Mouse (Mus musculus): Measurements from ENCODE around the gene Arl11.
A peak's percentile ranks its signal among the peaks of the same experiment; 100 is the strongest.
"Not testable (repeated sequence)": the region's sequence is repeated elsewhere in the genome, so short reads cannot be mapped to it uniquely, and the experiment has no call there.

Arl11 gene

DNA sequence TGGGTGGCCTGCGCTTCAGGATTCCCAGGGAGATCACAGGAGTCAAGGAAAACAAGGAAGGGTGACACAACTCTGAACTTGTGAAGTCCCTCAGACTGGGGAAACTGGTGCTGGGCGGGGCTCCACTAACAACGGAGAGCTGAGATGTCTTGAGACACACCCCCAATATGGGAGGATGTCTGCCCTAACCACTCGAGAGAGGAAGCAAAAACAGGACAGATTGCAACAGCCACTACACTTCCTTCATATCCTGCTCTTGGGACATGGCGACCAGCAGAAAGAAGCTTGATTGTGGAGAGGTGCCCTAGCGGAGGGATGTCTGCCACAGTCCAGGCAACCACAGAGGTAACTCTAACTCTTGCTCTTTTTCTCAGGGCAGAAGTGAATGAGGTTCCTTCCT, at the start of gene Arl11:
Gene Arl11 (plus strand): TSS at position 161 of the 400 bp plus-strand sequence.
- no peak for DNase-seq (ENCODE audit: low read depth)

DNA sequence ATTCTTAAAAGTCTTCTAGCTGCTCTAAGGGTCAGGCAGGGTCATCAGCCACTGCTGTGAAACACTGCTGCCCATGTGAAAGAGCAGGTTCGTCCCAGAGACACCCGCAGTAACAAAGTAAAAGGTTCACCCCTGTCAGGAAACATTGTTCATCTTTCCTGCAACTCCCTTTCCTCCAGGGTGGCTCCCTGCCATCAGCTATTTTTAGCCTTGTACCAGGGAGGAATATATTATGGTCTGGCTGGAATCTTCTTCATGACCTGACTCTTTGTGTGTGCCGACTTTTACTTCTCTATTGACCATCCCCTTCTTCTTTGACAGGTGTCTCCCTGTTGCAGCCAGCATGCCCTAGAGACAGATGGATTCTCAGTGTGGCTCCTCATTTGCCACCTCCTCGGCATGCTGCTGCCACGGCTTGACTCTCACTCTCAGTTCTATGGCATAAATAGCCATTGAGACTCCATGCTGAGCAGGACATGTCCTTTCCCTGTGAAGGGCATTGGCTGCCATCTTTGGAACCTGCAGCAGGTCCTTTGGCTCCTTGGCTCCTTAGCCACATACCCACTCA, 41.6 kb upstream of the Arl11 start:
- DNase-seq (ENCODE audit: low read depth) = no peak

DNA sequence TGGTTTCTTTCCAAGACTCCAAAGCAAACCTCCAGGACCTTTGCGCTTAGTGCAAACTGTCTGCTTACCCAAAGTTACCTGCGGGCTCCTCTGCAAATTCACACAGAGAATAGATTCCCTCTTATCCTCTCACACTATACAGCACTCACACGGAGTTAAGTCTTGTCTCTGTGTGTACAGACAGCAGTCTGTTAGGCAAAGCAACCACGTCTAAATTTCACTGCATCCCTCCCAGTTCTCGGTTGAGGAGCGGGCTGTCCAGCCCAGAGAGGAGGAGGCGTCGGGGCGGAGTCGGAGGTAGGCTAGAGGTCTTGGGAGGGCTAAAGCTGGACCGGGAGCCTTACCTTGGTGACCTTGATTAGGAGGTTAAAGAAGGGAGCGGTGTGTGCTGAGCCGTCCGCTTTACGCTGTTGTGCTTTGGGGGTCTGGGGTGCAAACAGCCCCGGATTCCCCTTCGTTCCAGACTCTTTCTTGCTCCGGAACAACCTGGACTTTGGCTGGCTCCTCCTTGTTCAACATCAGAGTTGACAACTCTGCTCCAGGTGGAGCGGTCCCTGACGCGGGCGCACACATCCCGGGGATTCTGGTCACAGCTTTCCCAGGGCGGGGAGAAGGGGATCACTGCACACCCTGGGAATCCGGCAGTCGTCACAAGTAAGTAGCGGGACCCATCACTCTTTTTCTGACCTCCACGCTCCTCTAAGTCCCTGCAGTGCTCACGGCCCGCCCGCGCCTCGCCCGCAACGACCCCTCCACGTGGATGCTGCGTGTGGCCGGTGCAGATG, 34.9 kb upstream of the Arl11 start:
- no peak for DNase-seq (ENCODE audit: low read depth)

DNA sequence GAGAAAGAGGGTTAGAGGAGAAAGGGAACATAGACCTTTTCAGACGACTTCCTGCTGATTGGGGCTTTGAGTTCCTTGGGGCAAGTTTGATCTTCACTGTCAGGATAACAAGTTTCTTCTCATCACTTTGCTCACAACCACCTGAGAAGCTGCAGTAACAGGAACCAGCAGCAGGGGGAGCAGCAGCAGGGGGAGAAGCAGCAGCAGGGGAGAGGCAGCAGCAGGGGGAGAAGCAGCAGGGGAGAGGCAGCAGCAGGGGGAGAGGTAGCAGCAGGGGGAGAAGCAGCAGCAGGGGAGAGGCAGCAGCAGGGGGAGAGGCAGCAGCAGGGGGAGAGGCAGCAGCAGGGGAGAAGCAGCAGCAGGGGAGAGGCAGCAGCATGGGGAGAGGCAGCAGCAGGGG, 32.3 kb upstream of the Arl11 start:
- peak; percentile 27 for DNase-seq (ENCODE audit: low read depth)

DNA sequence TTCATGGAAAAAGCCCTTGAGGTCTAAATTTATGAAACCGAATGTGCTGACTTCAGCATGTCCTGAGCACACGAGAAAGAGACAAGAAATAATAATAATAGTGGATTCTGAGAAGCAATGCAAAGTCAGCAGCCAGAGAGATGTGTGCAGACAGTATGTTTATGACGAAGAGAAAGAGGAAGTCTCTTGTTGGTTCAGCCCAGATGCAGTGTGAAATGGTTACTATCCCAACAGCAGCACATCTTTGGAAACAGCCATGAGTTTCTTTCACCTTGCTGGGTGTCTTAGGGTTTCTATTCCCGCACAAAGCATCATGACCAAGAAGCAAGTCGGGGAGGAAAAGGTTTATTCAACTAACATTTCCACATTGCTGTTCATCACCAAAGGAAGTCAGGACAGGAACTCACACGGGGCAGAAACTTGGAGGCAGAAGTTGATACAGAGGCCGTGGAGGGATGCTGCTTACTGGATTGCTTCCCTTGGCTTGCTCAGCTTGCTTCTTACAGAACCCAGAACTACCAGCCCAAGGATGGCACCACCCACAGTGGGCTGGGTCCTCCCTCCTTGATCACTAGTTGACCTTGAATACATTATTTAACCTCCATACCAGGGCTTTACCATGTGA, 30.8 kb upstream of the Arl11 start:
- DNase-seq (ENCODE audit: low read depth) = no peak

DNA sequence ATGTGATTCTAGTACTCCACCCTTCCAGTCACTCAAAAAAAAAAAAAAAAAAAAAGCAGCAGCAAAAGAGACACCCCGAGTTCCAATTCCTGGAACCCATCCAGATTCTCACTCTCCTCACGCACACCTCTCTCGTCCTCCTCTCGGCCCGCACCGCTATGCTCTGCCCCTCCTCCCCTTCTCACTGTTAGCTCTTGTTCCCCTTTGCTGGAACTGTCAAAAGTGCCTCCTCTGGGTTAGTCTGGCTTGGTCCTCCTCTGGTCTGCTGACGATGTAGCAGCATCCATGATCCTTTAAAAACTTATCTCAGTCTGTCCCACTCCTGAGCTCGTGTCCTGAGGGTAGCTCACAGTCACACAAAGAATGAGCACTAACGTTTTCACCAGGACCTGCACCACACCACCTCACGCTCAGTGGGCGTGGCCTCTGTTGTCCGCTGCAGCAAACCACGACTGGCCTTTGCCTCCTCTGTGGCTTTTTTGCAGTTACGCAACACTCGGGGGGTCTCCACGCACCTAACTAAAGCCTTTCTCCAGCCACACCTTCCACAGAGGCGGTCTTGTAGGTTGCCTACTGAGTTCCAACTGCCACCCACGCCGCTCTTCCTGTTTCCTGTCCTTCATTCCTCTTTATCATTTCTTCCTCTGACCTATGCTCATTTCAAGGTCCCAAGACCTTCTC, 20.8 kb upstream of the Arl11 start:
- no peak for DNase-seq (ENCODE audit: low read depth)

DNA sequence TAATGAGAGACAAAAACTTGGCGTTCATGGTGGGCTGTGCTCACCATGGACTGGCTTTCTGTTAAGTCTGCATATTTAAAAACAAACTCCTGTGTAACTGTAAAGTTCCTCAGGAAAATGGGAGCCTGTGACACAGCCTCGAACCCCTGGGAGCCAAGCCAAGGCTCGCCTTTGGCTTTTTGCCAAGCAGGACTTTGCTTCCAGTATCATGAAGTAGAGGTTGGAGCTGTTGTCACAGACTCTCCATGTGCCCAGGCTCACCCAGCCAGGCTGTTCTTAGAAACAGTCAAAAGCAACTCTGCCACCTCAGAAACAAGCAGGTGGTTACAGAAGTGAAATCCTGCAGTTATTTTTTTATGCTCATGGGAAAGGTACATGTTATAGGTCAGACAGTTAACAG, 18.9 kb upstream of the Arl11 start:
- DNase-seq (ENCODE audit: low read depth) = no peak

DNA sequence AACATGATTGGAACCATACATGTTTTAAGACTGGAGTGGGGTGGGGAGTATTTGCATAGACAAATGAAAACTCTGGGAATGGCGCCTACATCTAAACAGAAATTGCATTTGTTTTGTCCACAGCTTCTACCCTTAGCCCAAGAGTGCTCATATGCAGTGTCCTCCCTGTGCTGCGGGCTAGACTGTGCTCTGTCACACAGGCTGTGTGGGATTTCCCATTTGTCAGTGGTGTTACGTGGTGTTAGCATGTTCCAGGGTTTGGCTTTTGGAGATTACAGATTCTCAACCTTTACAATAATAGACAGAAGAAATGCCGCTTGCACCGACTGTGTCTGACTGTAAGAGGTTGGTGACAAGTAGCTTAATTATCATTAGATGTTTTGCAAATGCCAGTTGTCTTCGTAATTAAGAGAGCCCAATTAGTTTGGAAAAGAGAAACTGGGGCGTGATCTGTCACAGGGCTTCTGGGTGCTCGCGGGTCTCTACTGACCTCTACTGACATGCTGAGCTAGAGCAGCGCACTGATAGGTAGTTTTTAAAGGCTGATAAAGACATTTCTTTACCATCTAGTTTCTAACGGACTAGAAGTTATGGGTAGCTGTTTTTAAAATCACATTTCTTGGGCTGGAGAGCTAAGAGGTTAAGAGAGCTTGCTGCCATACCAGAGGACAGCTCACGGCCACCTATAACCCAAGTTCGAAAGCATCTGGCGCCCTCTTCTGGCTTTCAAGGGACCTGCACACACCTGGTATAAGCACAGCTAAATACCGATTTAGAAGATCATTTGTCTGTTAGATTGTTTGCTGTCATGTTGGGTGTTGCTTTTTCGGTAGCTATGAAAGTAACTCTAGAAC, 15.4 kb upstream of the Arl11 start:
- peak; percentile 61 for DNase-seq (ENCODE audit: low read depth)

DNA sequence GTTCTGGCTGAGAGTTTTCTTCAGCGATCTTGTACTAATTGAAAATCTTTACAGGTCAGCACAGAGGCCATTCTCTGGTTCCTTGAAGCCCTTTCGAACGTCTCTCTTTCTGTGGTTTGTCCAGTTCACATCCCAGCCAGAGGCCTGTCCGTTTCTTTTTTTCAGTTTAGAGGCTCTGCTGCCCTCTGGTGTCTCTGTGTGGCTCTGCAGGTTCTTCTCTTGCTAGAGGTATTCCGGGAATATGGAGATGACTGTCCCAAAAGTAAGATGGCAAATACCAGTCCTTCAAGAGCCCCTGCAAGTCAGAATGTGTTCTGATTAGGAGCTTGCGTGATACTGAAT, 14.8 kb upstream of the Arl11 start:
- DNase-seq (ENCODE audit: low read depth) = peak; percentile 59

DNA sequence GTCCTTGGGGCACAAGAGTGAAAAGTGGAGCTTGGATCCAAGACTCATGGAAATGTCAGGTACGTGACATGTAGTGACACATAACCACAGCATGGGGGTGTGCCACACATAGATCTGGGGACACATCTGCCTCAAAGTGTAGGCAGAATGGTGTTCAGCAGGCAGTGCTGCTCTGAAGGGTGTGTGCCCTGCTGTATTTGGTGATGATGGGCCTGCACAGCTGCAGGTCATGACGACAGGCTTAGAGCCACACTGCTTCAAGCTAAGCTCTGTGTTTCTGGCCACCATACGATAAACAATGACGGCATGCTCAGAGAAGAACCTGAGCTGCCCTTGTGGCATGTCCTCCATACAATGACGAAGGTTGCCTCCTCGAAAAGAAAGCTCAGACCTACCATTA, 9.7 kb upstream of the Arl11 start:
- DNase-seq (ENCODE audit: low read depth) = no peak

DNA sequence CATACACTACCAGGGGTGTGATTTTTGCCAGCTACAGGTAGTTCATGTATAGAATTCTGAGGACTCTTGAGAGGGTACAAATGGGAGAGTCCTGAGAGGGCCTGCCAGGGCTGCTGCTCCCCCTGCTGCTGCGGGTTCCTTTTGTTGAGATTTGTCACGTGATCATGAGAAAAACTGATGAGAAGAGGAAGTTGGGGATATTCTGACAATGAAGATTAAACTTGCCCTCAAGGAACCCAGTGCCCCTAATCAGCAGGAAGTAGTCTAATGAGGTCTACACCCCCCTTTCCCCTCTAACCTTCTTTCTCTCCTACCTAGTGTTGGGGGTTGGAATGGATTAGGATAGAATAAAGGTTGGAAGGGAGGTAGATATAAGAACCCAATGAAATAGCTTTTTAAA, 8.2 kb upstream of the Arl11 start:
- DNase-seq (ENCODE audit: low read depth) = no peak

DNA sequence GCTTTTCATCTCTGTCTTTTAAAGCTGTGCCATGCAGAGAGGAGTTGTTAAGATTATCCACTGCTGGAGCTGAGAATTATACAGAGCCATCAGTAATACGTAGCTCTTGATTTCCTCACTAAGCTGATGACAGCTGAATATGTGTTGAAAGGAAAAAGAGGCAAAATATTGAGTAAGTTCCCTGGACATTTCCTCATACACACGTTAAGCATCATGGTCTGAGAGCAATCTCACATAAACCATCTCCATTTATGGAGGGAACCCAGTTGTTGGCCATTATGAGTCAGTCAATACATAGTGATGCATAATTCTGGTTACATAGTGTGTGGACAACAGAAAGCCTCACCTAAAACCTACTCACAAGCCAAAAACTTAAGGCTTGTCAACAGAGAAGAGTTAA, 7.1 kb upstream of the Arl11 start:
- DNase-seq (ENCODE audit: low read depth) = no peak

DNA sequence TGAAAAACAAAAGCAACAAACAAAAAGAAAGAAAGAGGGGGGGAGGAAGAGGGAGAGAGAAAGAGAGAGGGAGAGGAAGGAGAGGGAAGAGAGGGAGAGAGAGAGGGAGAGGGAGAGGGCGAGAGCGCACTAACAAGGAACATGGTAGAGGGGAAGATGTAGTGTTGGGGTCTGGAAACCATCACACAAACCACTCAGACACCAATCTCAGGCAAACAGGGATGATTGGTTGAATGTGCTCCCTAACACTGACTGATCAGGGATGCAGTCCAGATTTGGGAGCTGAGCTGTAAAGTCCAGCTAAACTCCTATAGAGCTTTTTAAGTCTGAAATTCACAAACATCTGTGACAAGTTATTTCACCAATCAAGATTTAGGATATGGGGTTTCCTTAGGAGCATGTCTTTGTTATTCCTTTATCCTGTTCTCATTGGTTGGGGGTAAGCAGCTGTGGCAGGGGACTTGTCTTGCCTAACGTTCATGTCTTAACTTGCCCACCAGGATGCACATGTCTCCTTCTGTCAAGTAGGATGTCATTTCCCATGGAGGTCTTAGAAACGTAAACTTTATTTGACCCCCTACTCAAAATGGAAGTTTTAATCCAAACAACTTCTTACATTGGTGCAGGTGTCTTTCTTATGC, 5.5 kb upstream of the Arl11 start:
- no peak for DNase-seq (ENCODE audit: low read depth)

DNA sequence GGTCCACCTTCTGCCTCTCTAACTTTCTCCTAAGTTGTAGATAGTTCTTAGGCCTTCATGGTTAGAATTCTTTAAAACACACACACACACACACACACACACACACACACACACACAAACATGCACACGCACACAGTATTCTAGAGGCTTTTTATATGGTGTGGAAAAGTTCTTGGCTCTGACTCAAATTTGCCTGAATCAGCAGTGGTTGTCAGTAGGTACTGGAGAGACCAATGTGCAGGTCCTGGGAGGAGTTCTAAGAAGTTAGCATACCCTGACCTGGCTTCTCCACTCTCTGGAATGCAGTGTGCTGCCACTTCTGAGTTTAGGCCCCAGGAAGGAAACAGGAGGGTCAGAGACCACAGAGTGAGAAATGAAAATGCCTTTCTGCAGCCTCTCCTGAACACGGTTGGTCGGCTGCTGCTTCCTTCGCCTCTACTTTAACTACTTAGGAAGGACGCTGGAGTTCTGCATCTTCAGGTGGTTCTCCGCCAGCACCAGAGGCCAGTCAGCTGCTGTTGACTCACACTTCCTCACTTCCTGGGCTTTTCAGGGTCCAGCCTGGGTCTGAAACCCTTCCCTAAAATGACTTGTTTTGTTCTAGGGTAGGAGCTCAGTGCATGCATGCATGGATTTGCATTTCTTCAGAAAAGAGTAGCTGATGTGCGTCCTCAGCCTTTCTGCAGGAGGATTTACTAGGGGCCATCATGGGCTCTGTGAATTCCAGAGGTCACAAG, 651 bp downstream of the Arl11 start:
- DNase-seq (ENCODE audit: low read depth) = no peak

DNA sequence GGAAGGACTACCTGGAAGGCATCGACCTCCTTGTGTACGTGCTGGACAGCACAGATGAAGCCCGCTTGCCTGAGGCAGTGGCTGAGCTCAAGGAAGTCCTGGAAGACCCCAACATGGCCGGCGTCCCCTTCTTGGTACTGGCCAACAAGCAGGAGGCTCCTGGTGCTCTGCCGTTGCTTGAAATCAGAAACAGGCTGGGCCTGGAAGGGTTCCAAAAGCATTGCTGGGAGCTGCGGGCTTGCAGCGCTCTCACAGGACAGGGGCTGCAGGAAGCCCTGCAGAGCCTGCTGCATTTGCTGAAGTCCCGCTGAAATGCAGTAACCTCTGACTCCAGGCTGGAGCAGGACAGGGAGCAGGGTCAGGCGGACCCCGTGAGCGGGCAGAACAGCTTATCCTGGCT, 1.4 kb downstream of the Arl11 start:
- no peak for DNase-seq (ENCODE audit: low read depth)

DNA sequence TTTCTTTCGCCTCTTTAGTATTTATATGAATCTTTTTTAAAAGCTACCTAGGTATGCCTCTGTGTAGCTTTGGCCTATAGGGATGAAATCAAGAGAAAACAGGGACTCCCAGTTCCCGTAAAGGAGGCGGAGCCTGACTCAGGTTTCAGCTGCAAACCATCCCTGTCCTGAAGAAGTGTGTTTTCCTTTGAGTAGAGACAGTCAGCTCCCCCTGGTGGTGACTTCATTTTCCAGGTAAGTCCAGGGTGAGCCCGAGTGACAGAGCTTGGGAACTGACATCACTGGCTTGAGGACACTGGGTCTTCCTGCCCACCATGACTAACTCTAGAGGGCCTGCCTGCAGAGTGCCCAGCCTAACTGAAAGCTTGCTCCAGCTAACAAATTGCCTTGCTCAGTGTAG, 7.3 kb downstream of the Arl11 start:
- DNase-seq (ENCODE audit: low read depth) = peak; percentile 48

DNA sequence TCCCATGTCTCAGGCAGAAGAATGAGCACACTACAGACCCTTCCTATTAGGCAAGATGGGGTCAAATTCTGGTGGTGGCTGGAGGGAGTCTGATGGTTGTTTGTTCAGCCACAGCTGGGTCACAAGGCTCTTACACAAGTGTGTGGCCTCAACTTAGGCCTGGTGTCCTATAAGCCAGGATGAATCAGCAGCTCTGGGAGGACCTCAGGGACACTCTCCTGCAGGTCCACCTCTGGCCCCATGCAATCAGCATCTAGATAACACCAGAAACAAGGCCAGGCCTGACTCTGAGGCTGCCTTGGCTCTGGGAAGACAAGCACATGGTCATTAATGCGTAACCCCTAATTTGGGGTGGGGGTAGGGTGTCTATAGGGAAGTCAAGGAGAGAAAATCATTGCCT, 11.2 kb downstream of the Arl11 start:
- no peak for DNase-seq (ENCODE audit: low read depth)

DNA sequence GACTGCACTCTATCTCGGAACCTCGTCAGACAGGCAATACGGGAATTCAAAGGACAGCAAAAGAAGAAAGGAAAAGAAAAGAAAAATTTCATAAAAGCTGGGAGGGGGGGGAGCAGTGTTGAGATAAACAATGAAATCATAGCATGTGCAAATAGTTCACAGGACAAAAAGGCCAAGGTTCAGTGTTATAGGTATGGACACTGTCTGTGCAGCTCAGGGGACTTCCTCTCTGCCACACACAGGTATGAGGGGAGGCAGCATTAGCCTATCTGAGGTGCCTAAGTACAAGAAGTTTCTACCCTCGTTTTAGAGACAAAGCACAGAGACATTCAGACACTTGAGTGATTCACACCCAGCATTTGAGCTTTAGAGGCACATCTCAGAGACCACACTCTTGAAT, 11.6 kb downstream of the Arl11 start:
- no peak for DNase-seq (ENCODE audit: low read depth)

DNA sequence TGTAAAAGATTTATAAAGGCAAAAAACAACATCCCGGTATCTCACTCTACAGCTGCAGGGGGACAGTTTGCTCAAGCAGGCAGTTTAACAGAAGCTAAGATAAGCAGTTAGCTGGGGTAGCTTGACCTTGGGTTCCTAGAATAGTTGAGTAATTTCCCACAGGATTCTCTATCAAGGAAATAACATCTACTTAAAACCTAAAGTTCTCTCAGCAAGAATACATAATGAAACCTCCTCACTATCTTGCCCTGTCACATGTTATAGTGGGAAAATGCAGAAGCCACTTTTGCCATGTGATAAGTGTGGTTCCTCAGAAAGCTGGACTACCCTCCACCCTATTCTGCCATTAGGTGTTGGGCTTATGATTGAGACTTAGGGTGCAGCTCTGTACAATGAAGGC, 13.2 kb downstream of the Arl11 start:
- DNase-seq (ENCODE audit: low read depth) = no peak

DNA sequence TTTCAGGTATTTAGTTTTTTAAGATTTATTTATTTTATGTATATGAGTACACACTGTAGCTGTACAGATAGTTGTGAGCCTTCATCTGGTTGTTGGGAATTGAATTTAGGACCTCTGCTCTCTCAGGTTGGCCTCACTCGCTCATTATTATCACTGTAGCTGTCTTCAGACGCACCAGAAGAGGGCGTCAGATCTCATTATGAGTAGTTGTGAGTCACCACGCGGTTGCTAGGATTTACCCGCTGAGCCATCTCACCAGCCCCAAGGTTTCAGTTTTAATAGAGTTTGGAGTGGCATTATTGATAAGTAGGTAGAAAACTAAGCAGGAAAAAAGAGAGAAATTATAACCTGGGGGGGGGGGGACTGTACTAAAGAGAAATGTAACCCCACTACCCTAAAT, 17.5 kb downstream of the Arl11 start:
- not testable (repeated sequence) for DNase-seq (ENCODE audit: low read depth)

Data from c-Kit-positive CD71-positive TER-119-negative erythroid progenitor cells, embryonic 14.5 days (primary cell).